Mouse (Mus musculus): Measurements from ENCODE around the gene Map2k1. TPM values are rescaled to one million over a fixed set of nuclear protein-coding genes. Genes with fewer than 3 reads are reported as not detected.

Gene Map2k1
- total RNA-seq, 1 experiment: 73.0 TPM

GRCm38 (mm10) chr9:64231171-64231570, 22.3 kb downstream of the Map2k1 start:
- no peak overlapping the region for H3K27ac ChIP-seq (ENCODE audit: insufficient read depth, low read depth, low read length, poor library complexity, severe bottlenecking)
- TF ChIP-seq CHD2 (IDR thresholded peaks at IDR 0.05; ENCODE audit: low read depth, low read length) (no peak), ZNF384 (IDR thresholded peaks at IDR 0.05; ENCODE audit: low read depth, low read length) (no peak), MAFK (IDR thresholded peaks at IDR 0.05; ENCODE audit: insufficient read depth, low read depth, low read length) (no peak), HCFC1 (IDR thresholded peaks at IDR 0.05; ENCODE audit: borderline replicate concordance, insufficient read depth, low read length) (no peak), ZC3H11A (IDR thresholded peaks at IDR 0.05; ENCODE audit: borderline replicate concordance, low read depth, low read length) (no peak)
- H3K9ac ChIP-seq (ENCODE audit: insufficient read depth, low read depth, low read length, poor library complexity, severe bottlenecking): no peak overlapping the region
- no peaks in the 10 kb centered on the region for H3K9me3 ChIP-seq (ENCODE audit: control insufficient read depth, insufficient read depth, low read depth, low read length)
- H3K36me3 ChIP-seq (ENCODE audit: control insufficient read depth, insufficient read depth, low read length, poor library complexity, severe bottlenecking): no peaks in the 10 kb centered on the region; the same call in 1 of the 2 replicates
- peaks cover 0 to 3% of the 10 kb centered on the region in 2 experiments; a peak in 3 of 4 replicates for H3K4me1 ChIP-seq (ENCODE audit: control insufficient read depth in 2 of 2, insufficient read depth in 2 of 2, low read length in 2 of 2, poor library complexity in 1 of 2)
- in situ Hi-C loops (cut with MboI; ENCODE audit: low sequenced_read_pairs in 2 of 2, unreplicated experiment in 2 of 2): no loop called here
- H3K4me3 ChIP-seq (ENCODE audit: insufficient read depth in 1 of 2, low read depth in 1 of 2, low read length in 2 of 2, poor library complexity in 1 of 2, severe bottlenecking in 1 of 2): no peak overlapping the region
- no peak for DNase-seq (ENCODE audit: low read depth, low spot score)

GRCm38 (mm10) chr9:64228972-64229371, 24.5 kb downstream of the Map2k1 start:
- Histone ChIP-seq H3K36me3 (ENCODE audit: control insufficient read depth, insufficient read depth, low read length, poor library complexity, severe bottlenecking) (peaks cover 2% of the 10 kb centered on the region; the same call in 1 of the 2 replicates), H3K9ac (ENCODE audit: insufficient read depth, low read depth, low read length, poor library complexity, severe bottlenecking) (no peak overlapping the region), H3K4me1 (ENCODE audit: control insufficient read depth in 2 of 2, insufficient read depth in 2 of 2, low read length in 2 of 2, poor library complexity in 1 of 2) (peaks cover 0 to 3% of the 10 kb centered on the region in 2 experiments; a peak in 3 of 4 replicates), H3K9me3 (ENCODE audit: control insufficient read depth, insufficient read depth, low read depth, low read length) (no peaks in the 10 kb centered on the region), H3K27ac (ENCODE audit: insufficient read depth, low read depth, low read length, poor library complexity, severe bottlenecking) (no peak overlapping the region), H3K4me3 (ENCODE audit: insufficient read depth in 1 of 2, low read depth in 1 of 2, low read length in 2 of 2, poor library complexity in 1 of 2, severe bottlenecking in 1 of 2) (no peak overlapping the region)
- no peak for TF ChIP-seq ZNF384 (IDR thresholded peaks at IDR 0.05; ENCODE audit: low read depth, low read length)
- TF ChIP-seq CHD2 (IDR thresholded peaks at IDR 0.05; ENCODE audit: low read depth, low read length): no peak
- TF ChIP-seq ZC3H11A (IDR thresholded peaks at IDR 0.05; ENCODE audit: borderline replicate concordance, low read depth, low read length): no peak
- TF ChIP-seq MAFK (IDR thresholded peaks at IDR 0.05; ENCODE audit: insufficient read depth, low read depth, low read length): no peak
- no peak for TF ChIP-seq HCFC1 (IDR thresholded peaks at IDR 0.05; ENCODE audit: borderline replicate concordance, insufficient read depth, low read length)
- no peak for DNase-seq (ENCODE audit: low read depth, low spot score)
- in situ Hi-C loops (cut with MboI; ENCODE audit: low sequenced_read_pairs in 2 of 2, unreplicated experiment in 2 of 2): no loop called here

GRCm38 (mm10) chr9:64227736-64228135, 25.7 kb downstream of the Map2k1 start:
- TF ChIP-seq MAFK (IDR thresholded peaks at IDR 0.05; ENCODE audit: insufficient read depth, low read depth, low read length) (no peak), CHD2 (IDR thresholded peaks at IDR 0.05; ENCODE audit: low read depth, low read length) (no peak), ZNF384 (IDR thresholded peaks at IDR 0.05; ENCODE audit: low read depth, low read length) (no peak), ZC3H11A (IDR thresholded peaks at IDR 0.05; ENCODE audit: borderline replicate concordance, low read depth, low read length) (no peak), HCFC1 (IDR thresholded peaks at IDR 0.05; ENCODE audit: borderline replicate concordance, insufficient read depth, low read length) (no peak)
- peaks cover 2% of the 10 kb centered on the region; the same call in 1 of the 2 replicates for H3K36me3 ChIP-seq (ENCODE audit: control insufficient read depth, insufficient read depth, low read length, poor library complexity, severe bottlenecking)
- H3K9ac ChIP-seq (ENCODE audit: insufficient read depth, low read depth, low read length, poor library complexity, severe bottlenecking): no peak overlapping the region
- no peak overlapping the region for H3K4me3 ChIP-seq (ENCODE audit: insufficient read depth in 1 of 2, low read depth in 1 of 2, low read length in 2 of 2, poor library complexity in 1 of 2, severe bottlenecking in 1 of 2)
- no peak overlapping the region for H3K27ac ChIP-seq (ENCODE audit: insufficient read depth, low read depth, low read length, poor library complexity, severe bottlenecking)
- peaks cover 2 to 3% of the 10 kb centered on the region in 2 experiments; a peak in 3 of 4 replicates for H3K4me1 ChIP-seq (ENCODE audit: control insufficient read depth in 2 of 2, insufficient read depth in 2 of 2, low read length in 2 of 2, poor library complexity in 1 of 2)
- no peaks in the 10 kb centered on the region for H3K9me3 ChIP-seq (ENCODE audit: control insufficient read depth, insufficient read depth, low read depth, low read length)
- no peak for DNase-seq (ENCODE audit: low read depth, low spot score)
- in situ Hi-C loops (cut with MboI; ENCODE audit: low sequenced_read_pairs in 2 of 2, unreplicated experiment in 2 of 2): no loop called here

GRCm38 (mm10) chr9:64225805-64226204, 27.6 kb downstream of the Map2k1 start:
- peaks cover 9 to 12% of the 10 kb centered on the region in 2 experiments for H3K4me1 ChIP-seq (ENCODE audit: control insufficient read depth in 2 of 2, insufficient read depth in 2 of 2, low read length in 2 of 2, poor library complexity in 1 of 2)
- in situ Hi-C loops (cut with MboI; ENCODE audit: low sequenced_read_pairs in 2 of 2, unreplicated experiment in 2 of 2): no loop called here
- no peak overlapping the region for H3K9ac ChIP-seq (ENCODE audit: insufficient read depth, low read depth, low read length, poor library complexity, severe bottlenecking)
- H3K36me3 ChIP-seq (ENCODE audit: control insufficient read depth, insufficient read depth, low read length, poor library complexity, severe bottlenecking): peaks cover 2% of the 10 kb centered on the region; the same call in 1 of the 2 replicates
- no peaks in the 10 kb centered on the region for H3K9me3 ChIP-seq (ENCODE audit: control insufficient read depth, insufficient read depth, low read depth, low read length)
- no peak overlapping the region for H3K27ac ChIP-seq (ENCODE audit: insufficient read depth, low read depth, low read length, poor library complexity, severe bottlenecking)
- TF ChIP-seq MAFK (IDR thresholded peaks at IDR 0.05; ENCODE audit: insufficient read depth, low read depth, low read length) (no peak), ZC3H11A (IDR thresholded peaks at IDR 0.05; ENCODE audit: borderline replicate concordance, low read depth, low read length) (no peak), CHD2 (IDR thresholded peaks at IDR 0.05; ENCODE audit: low read depth, low read length) (no peak), ZNF384 (IDR thresholded peaks at IDR 0.05; ENCODE audit: low read depth, low read length) (no peak), HCFC1 (IDR thresholded peaks at IDR 0.05; ENCODE audit: borderline replicate concordance, insufficient read depth, low read length) (no peak)
- no peak for DNase-seq (ENCODE audit: low read depth, low spot score)
- H3K4me3 ChIP-seq (ENCODE audit: insufficient read depth in 1 of 2, low read depth in 1 of 2, low read length in 2 of 2, poor library complexity in 1 of 2, severe bottlenecking in 1 of 2): no peak overlapping the region

Measured in ES-E14 (cell line).